Mouse (Mus musculus) frontal cortex, postnatal 25 days (tissue): ENCODE data around the gene Dnaja3.

ENCODE experiments used
- DNase-seq, 2 experiments: peaks; one replicate each; pipeline ENCODE4 v3.0.0; 2022; ENCODE audit warnings: low spot score in 2 of 2

The Dnaja3 gene

DNA sequence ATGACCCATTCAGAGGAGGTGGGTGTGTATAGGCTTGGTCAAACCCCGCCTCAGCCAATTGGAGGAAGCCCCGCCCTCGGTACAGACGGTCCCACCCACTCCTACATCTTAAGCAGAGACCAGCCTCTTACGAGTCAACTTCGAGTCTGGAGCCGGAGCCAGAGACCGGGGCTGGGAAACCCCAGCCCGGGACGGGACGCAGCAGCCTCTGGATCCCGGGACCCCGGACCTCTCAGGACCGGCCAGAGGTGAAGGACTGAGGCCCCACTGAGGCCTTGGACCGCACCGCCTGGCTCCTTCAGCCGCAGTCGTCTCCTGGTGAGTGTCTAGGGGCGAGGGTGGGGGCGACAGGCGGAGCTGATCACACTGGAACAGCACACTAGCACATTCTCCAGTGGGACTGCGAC is at the start of gene Dnaja3, which contains the start of gene Vasn:
Gene Dnaja3 (plus strand): TSS at position 159 of the 407 bp plus-strand sequence.
Gene Vasn (plus strand): TSS at position 111 of the 407 bp plus-strand sequence.
- DNase-seq: peak; percentile 51 to 65

- DNase-seq: no peak
These were observed 49.6 kb upstream of the Dnaja3 start for GRCm38 (mm10) chr16:4590236-4590635.

- no peak for DNase-seq
These were observed 46.6 kb upstream of the Dnaja3 start for GRCm38 (mm10) chr16:4592909-4593875.

GRCm38 (mm10) chr16:4593971-4594813 is 45.6 kb upstream of the Dnaja3 start, which contains the start of gene Glis2:
Glis2 (plus strand) TSS chr16:4594713.
- no peak for DNase-seq

- no peak for DNase-seq
These were observed 44.8 kb upstream of the Dnaja3 start for GRCm38 (mm10) chr16:4594814-4595526.

DNA sequence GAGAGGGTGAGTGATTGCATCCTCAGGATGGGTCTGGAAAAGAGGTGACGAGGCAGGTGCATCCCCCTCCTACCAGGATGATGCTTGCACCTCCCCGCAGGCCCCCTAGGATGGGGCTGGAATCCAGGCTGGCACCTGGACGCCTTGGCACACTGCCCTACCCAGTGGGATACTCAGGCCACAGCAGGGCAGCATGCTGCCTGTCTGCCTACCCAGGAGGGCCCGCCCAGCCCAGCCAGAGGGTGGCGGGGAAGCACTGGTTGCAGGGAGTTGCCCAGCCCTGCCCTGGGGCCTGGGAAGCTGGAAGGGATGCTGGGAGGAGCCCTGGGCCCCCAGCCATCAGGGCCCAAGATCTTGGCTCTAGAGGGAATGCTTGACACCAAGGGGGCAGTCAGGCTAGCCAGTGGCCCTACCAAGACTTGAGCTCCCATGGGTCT is 44.2 kb upstream of the Dnaja3 start:
- no peak for DNase-seq

- no peak for DNase-seq
These were observed 43.6 kb upstream of the Dnaja3 start for GRCm38 (mm10) chr16:4596141-4596728.

- no peak for DNase-seq
These were observed 43.0 kb upstream of the Dnaja3 start for GRCm38 (mm10) chr16:4596836-4597235.

GRCm38 (mm10) chr16:4597296-4597695 is 42.5 kb upstream of the Dnaja3 start:
- DNase-seq: no peak

- no peak for DNase-seq
These were observed 41.7 kb upstream of the Dnaja3 start for GRCm38 (mm10) chr16:4598041-4598440.

GRCm38 (mm10) chr16:4598891-4599543 is 40.8 kb upstream of the Dnaja3 start:
- DNase-seq: no peak

- no peak for DNase-seq
These were observed 40.2 kb upstream of the Dnaja3 start for GRCm38 (mm10) chr16:4599616-4600015.

GRCm38 (mm10) chr16:4600701-4601310 is 39.0 kb upstream of the Dnaja3 start:
- DNase-seq: no peak

GRCm38 (mm10) chr16:4602189-4602588 is 37.6 kb upstream of the Dnaja3 start:
- no peak for DNase-seq

- no peak for DNase-seq
These were observed 36.9 kb upstream of the Dnaja3 start for GRCm38 (mm10) chr16:4602766-4603452.

GRCm38 (mm10) chr16:4603453-4603837 is 36.3 kb upstream of the Dnaja3 start:
- DNase-seq: no peak

DNA sequence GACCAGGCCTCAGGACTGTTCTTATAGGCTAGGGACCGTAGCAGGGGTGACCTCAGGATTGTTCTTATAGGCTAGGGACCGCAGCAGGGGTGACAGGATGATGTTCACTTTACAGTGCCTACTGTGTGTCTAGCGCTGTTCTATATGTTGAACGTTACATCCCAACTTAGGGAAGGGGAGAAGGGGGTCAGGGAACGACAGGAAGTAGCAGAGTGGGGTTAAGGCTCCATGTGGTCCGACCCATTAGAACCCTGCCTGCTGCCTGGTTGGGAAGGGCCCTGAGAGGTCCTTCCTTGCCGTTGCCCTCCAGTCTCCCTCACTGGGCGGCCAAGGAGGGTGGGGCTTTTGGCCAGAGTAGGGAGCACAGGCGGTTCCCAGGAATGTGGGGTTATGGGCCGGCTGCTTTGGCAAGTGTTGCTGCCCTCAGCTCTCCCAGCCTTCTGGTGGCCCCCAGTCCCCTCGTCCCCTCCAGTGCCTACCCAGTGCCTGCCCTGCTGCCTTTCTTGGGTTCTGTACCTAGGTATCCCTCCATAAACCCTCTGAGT is 35.4 kb upstream of the Dnaja3 start:
- DNase-seq: no peak

DNA sequence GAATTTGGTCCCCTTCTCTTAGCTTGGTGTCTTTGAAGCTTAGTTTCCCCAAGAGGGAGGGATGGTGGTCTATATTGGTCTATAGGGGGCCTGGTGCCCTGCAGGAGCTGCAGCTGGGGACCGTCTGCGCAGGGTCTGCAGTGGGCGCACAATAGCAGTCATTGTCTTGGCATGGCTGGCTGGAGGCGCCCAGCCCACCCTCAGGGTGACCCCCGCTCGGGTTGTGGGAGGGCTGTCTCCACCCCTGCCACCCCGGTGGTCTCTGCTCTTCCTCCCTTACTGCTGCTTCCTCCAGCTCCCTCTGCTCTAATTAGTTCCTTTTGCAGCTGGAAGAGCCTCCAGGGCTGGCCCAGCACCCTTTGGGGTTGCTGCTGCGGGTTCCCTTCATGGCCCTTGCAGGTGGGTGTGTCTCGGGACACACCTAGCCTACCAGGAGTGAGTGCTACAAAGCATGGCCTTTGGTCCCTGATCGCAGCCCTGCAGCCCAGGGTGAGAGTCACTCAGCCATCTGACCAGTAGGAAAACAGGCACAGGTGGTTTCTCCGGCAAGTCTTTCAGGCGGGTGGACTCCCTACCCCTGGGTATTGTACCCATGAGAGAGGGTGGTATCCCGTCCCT is 34.2 kb upstream of the Dnaja3 start:
- DNase-seq: no peak
